Mouse (Mus musculus): ENCODE results near the gene Padi4. TPM values are rescaled to one million over a fixed set of nuclear protein-coding genes. Genes with fewer than 3 reads are reported as not detected.

Padi4 gene
- polyA plus RNA-seq, 1 experiment from 2014 or later, result 0.38 TPM

- Histone ChIP-seq H3K4me1 (ENCODE audit: control insufficient read depth, insufficient read depth, low read length) (peaks cover 23% of the 10 kb centered on the region), H3K27me3 (replicated peaks; ENCODE audit: control insufficient read depth, insufficient read depth, low read length) (peaks cover 8% of the 10 kb centered on the region; the same call in 1 of the 2 replicates), H3K4me2 (ENCODE audit: low read depth, low read length) (peak overlapping the region; percentile 73), H3K9me3 (ENCODE audit: control insufficient read depth, low read length) (no peaks in the 10 kb centered on the region), H3K27ac (replicated peaks; ENCODE audit: low read depth, low read length) (peak overlapping the region; percentile 98), H3K9ac (ENCODE audit: low read depth, low read length) (peak overlapping the region; percentile 97), H3K4me3 (ENCODE audit: low read depth, low read length) (peak overlapping the region; percentile 86), H3K36me3 (ENCODE audit: control insufficient read depth, insufficient read depth, low read length) (peaks cover 9% of the 10 kb centered on the region; the same call in 1 of the 2 replicates)
- DNase-seq (ENCODE audit: low spot score) (peak; percentile 92), ATAC-seq (ENCODE audit: low read depth) (peak; percentile 81)
- WGBS, result under 1% methylated on average over 29 of the region's 61 CpGs
Measured at GRCm38 (mm10) chr4:140701049-140701715, 72.9 kb downstream of the Padi4 start.

GRCm38 (mm10) chr4:140700269-140701018, 73.6 kb downstream of the Padi4 start, which contains the start of gene Rcc2:
Gene Rcc2 (plus strand): TSS chr4:140700541.
- H3K4me3 ChIP-seq (ENCODE audit: low read depth, low read length), result peak within 1 kb of the TSS; percentile 86
- peak within 1 kb of the TSS; percentile 97 for H3K9ac ChIP-seq (ENCODE audit: low read depth, low read length)
- H3K27ac ChIP-seq (replicated peaks; ENCODE audit: low read depth, low read length), result peak within 1 kb of the TSS; percentile 98
- 6% methylated on average over 19 of the region's 20 CpGs for WGBS
- peaks cover 8% of the 10 kb centered on the region; the same call in 1 of the 2 replicates for H3K27me3 ChIP-seq (replicated peaks; ENCODE audit: control insufficient read depth, insufficient read depth, low read length)
- H3K36me3 ChIP-seq (ENCODE audit: control insufficient read depth, insufficient read depth, low read length), result peaks cover 4% of the 10 kb centered on the region; the same call in 1 of the 2 replicates
- no peaks in the 10 kb centered on the region for H3K9me3 ChIP-seq (ENCODE audit: control insufficient read depth, low read length)
- ATAC-seq (ENCODE audit: low read depth) (no peak), DNase-seq (ENCODE audit: low spot score) (peak; percentile 39)
- peaks cover 23% of the 10 kb centered on the region for H3K4me1 ChIP-seq (ENCODE audit: control insufficient read depth, insufficient read depth, low read length)
- peak within 1 kb of the TSS; percentile 73 for H3K4me2 ChIP-seq (ENCODE audit: low read depth, low read length)

GRCm38 (mm10) chr4:140699441-140700127, 74.5 kb downstream of the Padi4 start:
- Histone ChIP-seq H3K4me3 (ENCODE audit: low read depth, low read length) (peak overlapping the region; percentile 86), H3K9me3 (ENCODE audit: control insufficient read depth, low read length) (no peaks in the 10 kb centered on the region), H3K4me2 (ENCODE audit: low read depth, low read length) (peak overlapping the region; percentile 73), H3K27me3 (replicated peaks; ENCODE audit: control insufficient read depth, insufficient read depth, low read length) (peaks cover 8% of the 10 kb centered on the region; the same call in 1 of the 2 replicates), H3K36me3 (ENCODE audit: control insufficient read depth, insufficient read depth, low read length) (peaks cover 4% of the 10 kb centered on the region; the same call in 1 of the 2 replicates), H3K4me1 (ENCODE audit: control insufficient read depth, insufficient read depth, low read length) (peaks cover 23% of the 10 kb centered on the region), H3K9ac (ENCODE audit: low read depth, low read length) (peak overlapping the region; percentile 97), H3K27ac (replicated peaks; ENCODE audit: low read depth, low read length) (peak overlapping the region; percentile 98)
- peak; percentile 30; the same call in 1 of the 2 replicates for ATAC-seq (ENCODE audit: low read depth)
- peak; percentile 88 for DNase-seq (ENCODE audit: low spot score)
- 7% methylated on average over 29 of the region's 29 CpGs for WGBS

Small RNA genes lying within 50 kb of the gene (microRNA-seq; reads per million reads assigned to microRNA genes)
- not detected for gene Gm25951 (ENCODE audit: borderline number of aligned reads)

Other genes with a start within 250 kb of the Padi4 start
- 13.4 and 14.8 TPM in 2 replicates for gene Arhgef10l, start 108.2 kb downstream of the Padi4 start, polyA plus RNA-seq (2014; fragmentation: Nextera tagmentation; extraction: Ambion mirVana)
- 31.1 and 31.6 TPM in 2 replicates for gene Rcc2, start 73.7 kb downstream of the Padi4 start, polyA plus RNA-seq (2014; fragmentation: Nextera tagmentation; extraction: Ambion mirVana)
- not detected in 2 replicates for gene Padi6, start 31.6 kb downstream of the Padi4 start, polyA plus RNA-seq (2014; fragmentation: Nextera tagmentation; extraction: Ambion mirVana)
- 0.38 and 0.47 TPM in 2 replicates for gene Padi3, start 36.4 kb upstream of the Padi4 start, polyA plus RNA-seq (2014; fragmentation: Nextera tagmentation; extraction: Ambion mirVana)
- gene Padi1, start 71.5 kb upstream of the Padi4 start, polyA plus RNA-seq (2014; fragmentation: Nextera tagmentation; extraction: Ambion mirVana), result 0.07 and 0.28 TPM in 2 replicates
- gene Padi2, start 132.1 kb upstream of the Padi4 start, polyA plus RNA-seq (2014; fragmentation: Nextera tagmentation; extraction: Ambion mirVana), result 15.1 and 16.1 TPM in 2 replicates
- 383 and 394 TPM in 2 replicates for gene Sdhb, start 187.0 kb upstream of the Padi4 start, polyA plus RNA-seq (2014; fragmentation: Nextera tagmentation; extraction: Ambion mirVana)
- 42.9 and 43.5 TPM in 2 replicates for gene Atp13a2, start 212.6 kb upstream of the Padi4 start, polyA plus RNA-seq (2014; fragmentation: Nextera tagmentation; extraction: Ambion mirVana)
- gene Mfap2, start 236.2 kb upstream of the Padi4 start, polyA plus RNA-seq (2014; fragmentation: Nextera tagmentation; extraction: Ambion mirVana), result 745 and 811 TPM in 2 replicates

Measured in embryonic facial prominence, embryonic 14.5 days (tissue).